Mouse (Mus musculus) left cerebral cortex, postnatal 10 days (tissue): ENCODE results near the gene Pla2g2f. TPM values are rescaled to one million over a fixed set of nuclear protein-coding genes. Genes with fewer than 3 reads are reported as not detected.
A peak's percentile ranks its signal among the peaks of the same experiment; 100 is the strongest.

ENCODE experiments used
- DNase-seq, 2 experiments: peaks; one replicate each; pipeline ENCODE4 v3.0.0; 2021 to 2022; ENCODE audit warnings: low spot score in 2 of 2, mixed read lengths in 1 of 2; ENCODE audit errors: extremely low spot score in 1 of 2
- intact Hi-C: fragments of 180-260 bp; cut with DNase I; formaldehyde crosslinking; loops from one replicate; pipeline ENCODE4 v1.15.1; 2025
- total RNA-seq, 2 experiments: library from RNA; stranded (reverse); gene quantifications; 2 replicates each; pipeline ENCODE4 v1.2.3; 2021

Gene Pla2g2f
- total RNA-seq, 2 experiments from 2014 or later, result not detected

GRCm38 (mm10) chr4:138775435-138775834, 18.0 kb upstream of the Pla2g2f start, which contains the start of gene Pla2g2d:
Gene Pla2g2d, plus strand, starts transcription at chr4:138775735.
- DNase-seq, result no peak
- intact Hi-C loops, result no loop called here

GRCm38 (mm10) chr4:138772386-138772785, 15.0 kb upstream of the Pla2g2f start:
- DNase-seq, result no peak
- intact Hi-C loops, result no loop called here

GRCm38 (mm10) chr4:138771970-138772369, 14.5 kb upstream of the Pla2g2f start:
- DNase-seq, result no peak

GRCm38 (mm10) chr4:138762266-138762665, 4.8 kb upstream of the Pla2g2f start:
- no peak for DNase-seq
- intact Hi-C loops, result no loop called here

More at GRCm38 (mm10) chr4:138771970-138772369, 14.5 kb upstream of the Pla2g2f start:
- intact Hi-C loops, result no loop called here

- intact Hi-C loops, result no loop called here
- DNase-seq, result no peak
Observed at GRCm38 (mm10) chr4:138755983-138756382, 1.4 kb downstream of the Pla2g2f start.

GRCm38 (mm10) chr4:138755439-138755838, 2.0 kb downstream of the Pla2g2f start:
- intact Hi-C loops, result no loop called here
- DNase-seq, result peak in 1 of 2 experiments; percentile 52

- intact Hi-C loops, result no loop called here
- DNase-seq, result no peak
Observed at GRCm38 (mm10) chr4:138754432-138754831, 3.0 kb downstream of the Pla2g2f start.

GRCm38 (mm10) chr4:138753608-138754007, 3.8 kb downstream of the Pla2g2f start:
- no peak for DNase-seq
- intact Hi-C loops, result no loop called here

- intact Hi-C loops, result no loop called here
- DNase-seq, result no peak
Observed at GRCm38 (mm10) chr4:138752603-138753002, 4.8 kb downstream of the Pla2g2f start.

- intact Hi-C loops, result loop anchor here (1.0 to 2.0 kb wide), 2 partner anchors 44 to 103 kb away; no protein-coding TSS in a partner anchor
- peak in 1 of 2 experiments; percentile 54 for DNase-seq
Observed at GRCm38 (mm10) chr4:138748369-138749072, 8.9 kb downstream of the Pla2g2f start.

- peak in 1 of 2 experiments; percentile 67 for DNase-seq
- intact Hi-C loops, result loop anchor here (2.0 kb wide), 1 partner anchor 45 kb away; no protein-coding TSS in a partner anchor
Observed at GRCm38 (mm10) chr4:138747851-138748250, 9.6 kb downstream of the Pla2g2f start.

- intact Hi-C loops, result no loop called here
- DNase-seq, result no peak
Observed at GRCm38 (mm10) chr4:138746866-138747265, 10.6 kb downstream of the Pla2g2f start.

- intact Hi-C loops, result no loop called here
- peak in 1 of 2 experiments; percentile 61 for DNase-seq
Observed at GRCm38 (mm10) chr4:138745884-138746283, 11.5 kb downstream of the Pla2g2f start.

- no peak for DNase-seq
- intact Hi-C loops, result no loop called here
Observed at GRCm38 (mm10) chr4:138739136-138739851, 18.1 kb downstream of the Pla2g2f start.

GRCm38 (mm10) chr4:138737031-138737430, 20.4 kb downstream of the Pla2g2f start, which contains the start of gene Ubxn10:
Gene Ubxn10, minus strand, starts transcription at chr4:138737167.
- no peak for DNase-seq
- intact Hi-C loops, result no loop called here

GRCm38 (mm10) chr4:138734863-138735262, 22.6 kb downstream of the Pla2g2f start:
- intact Hi-C loops, result no loop called here
- no peak for DNase-seq

- DNase-seq, result no peak
Observed at GRCm38 (mm10) chr4:138734105-138734504, 23.3 kb downstream of the Pla2g2f start.

GRCm38 (mm10) chr4:138729018-138729703, 28.3 kb downstream of the Pla2g2f start:
- intact Hi-C loops, result no loop called here
- DNase-seq, result no peak

More at GRCm38 (mm10) chr4:138734105-138734504, 23.3 kb downstream of the Pla2g2f start:
- intact Hi-C loops, result no loop called here

GRCm38 (mm10) chr4:138725751-138726150, 31.7 kb downstream of the Pla2g2f start:
- no peak for DNase-seq
- intact Hi-C loops, result no loop called here
